Comparison of ENCODE assay signal across 17 mouse cellular contexts in genomic region chr17:85692594-85692993, GRCm38 (mm10). TPM values are rescaled to one million over a fixed set of nuclear protein-coding genes. Genes with fewer than 3 reads are reported as not detected.
DNase-seq lines count a peak whose midpoint lies in the region; ATAC-seq and TF ChIP-seq lines count a peak whose summit lies in the region.
"Had no signal": no experiment of that assay in that cellular context is flagged by ENCODE, and none has a peak within 500 bp of the region (broad histone marks: within the 10 kb centered on the region; RNA-seq: fewer than 3 reads in every experiment).

No protein-coding gene starts in this region.

- H3K4me1 ChIP-seq in kidney, embryonic 14.5 days (ENCODE audit: control insufficient read depth, insufficient read depth, low read length), result peaks cover 7% of the 10 kb centered on the region; the same call in 1 of the 2 replicates
- peaks cover 76% of the 10 kb centered on the region for H3K4me1 ChIP-seq in embryonic facial prominence, embryonic 10.5 days
- H3K4me1 ChIP-seq in limb, embryonic 14.5 days (ENCODE audit: control insufficient read depth, insufficient read depth, low read length), result peaks cover 14% of the 10 kb centered on the region; the same call in 1 of the 2 replicates

- H3K9me3 ChIP-seq in kidney, embryonic 14.5 days (ENCODE audit: control insufficient read depth, low read length), result peaks cover 4% of the 10 kb centered on the region
- H3K9me3 ChIP-seq in embryonic facial prominence, embryonic 10.5 days, result peaks cover 3% of the 10 kb centered on the region; the same call in 1 of the 2 replicates
- no peaks in the 10 kb centered on the region for H3K9me3 ChIP-seq in limb, embryonic 14.5 days (ENCODE audit: control insufficient read depth, low read length)
- H3K9me3 ChIP-seq: hindbrain, embryonic 15.5 days had no signal

- peak overlapping the region; percentile 21 for H3K4me2 ChIP-seq in kidney, embryonic 14.5 days (replicated peaks; ENCODE audit: low read depth, low read length)
- peak overlapping the region; percentile 40 for H3K4me2 ChIP-seq in limb, embryonic 14.5 days (replicated peaks; ENCODE audit: low read depth, low read length, severe bottlenecking)
- H3K4me2 ChIP-seq: heart, embryonic 13.5 days; hindbrain, embryonic 15.5 days; liver, embryonic 13.5 days had no signal

- H3K27ac ChIP-seq in kidney, embryonic 14.5 days (ENCODE audit: low read depth, low read length), result peak overlapping the region; percentile 76
- peak overlapping the region; percentile 82 for H3K27ac ChIP-seq in embryonic facial prominence, embryonic 10.5 days (replicated peaks)
- H3K27ac ChIP-seq in limb, embryonic 14.5 days (replicated peaks; ENCODE audit: low read depth, low read length), result no peak overlapping the region
- H3K27ac ChIP-seq: heart, embryonic 13.5 days; hindbrain, embryonic 15.5 days; liver, embryonic 13.5 days had no signal

- H3K27me3 ChIP-seq in kidney, embryonic 14.5 days (ENCODE audit: control insufficient read depth, insufficient read depth, low read length), result peaks cover 63% of the 10 kb centered on the region
- peaks cover 98% of the 10 kb centered on the region for H3K27me3 ChIP-seq in embryonic facial prominence, embryonic 10.5 days (replicated peaks; ENCODE audit: low read depth, poor library complexity, severe bottlenecking)
- H3K27me3 ChIP-seq in limb, embryonic 14.5 days (ENCODE audit: control insufficient read depth, insufficient read depth, low read length), result peaks cover 54% of the 10 kb centered on the region

- WGBS in kidney, embryonic 14.5 days, result 3% methylated on average over 23 of the region's 23 CpGs
- WGBS in embryonic facial prominence, embryonic 10.5 days, result 2% methylated on average over 23 of the region's 23 CpGs
- 3% methylated on average over 23 of the region's 23 CpGs for WGBS in limb, embryonic 14.5 days

- no peak for DNase-seq in kidney, postnatal 36 days
- peak; percentile 24 for DNase-seq in ZHBTc4 (ENCODE audit: low read depth, low spot score)
- DNase-seq in embryonic facial prominence, embryonic 10.5 days (ENCODE audit: low spot score), result no peak
- no peak for DNase-seq in limb, embryonic 14.5 days (ENCODE audit: low spot score)
- DNase-seq in urinary bladder, postnatal 10 days (ENCODE audit: low spot score), result no peak
- no peak for DNase-seq in lung, postnatal 4 days
- DNase-seq: adrenal gland, adult 2 months; cerebellum, adult 9-10 months; kidney, postnatal 25 days; liver, embryonic 13.5 days; lung, postnatal 36 days; right cerebral cortex, postnatal 4 days had no signal

- H3K36me3 ChIP-seq in kidney, embryonic 14.5 days (ENCODE audit: control insufficient read depth, insufficient read depth, low read length), result no peaks in the 10 kb centered on the region
- H3K36me3 ChIP-seq in embryonic facial prominence, embryonic 10.5 days (replicated peaks), result no peaks in the 10 kb centered on the region
- H3K36me3 ChIP-seq in limb, embryonic 14.5 days (ENCODE audit: control insufficient read depth, insufficient read depth, low read length), result no peaks in the 10 kb centered on the region
- H3K36me3 ChIP-seq: heart, embryonic 13.5 days; hindbrain, embryonic 15.5 days; liver, embryonic 13.5 days had no signal

- TF ChIP-seq POLR2A in limb, embryonic 14.5 days (IDR thresholded peaks at IDR 0.05; ENCODE audit: borderline replicate concordance, extremely low read depth, insufficient read depth, insufficient read length), result no peak

- ATAC-seq in kidney, embryonic 14.5 days (ENCODE audit: low FRiP score, low TSS enrichment), result no peak
- no peak for ATAC-seq in limb, embryonic 14.5 days (ENCODE audit: low FRiP score, low read depth)
- ATAC-seq: Patski had no signal

- H3K9ac ChIP-seq in kidney, embryonic 14.5 days (ENCODE audit: low read depth, low read length), result peak overlapping the region; percentile 65
- H3K9ac ChIP-seq in limb, embryonic 14.5 days (ENCODE audit: low read depth, low read length, severe bottlenecking), result peak overlapping the region; percentile 41
- H3K9ac ChIP-seq: heart, embryonic 13.5 days; hindbrain, embryonic 15.5 days; liver, embryonic 13.5 days had no signal

- peak overlapping the region; percentile 41 for H3K4me3 ChIP-seq in kidney, embryonic 14.5 days (ENCODE audit: low read length)
- peak overlapping the region; percentile 70 for H3K4me3 ChIP-seq in embryonic facial prominence, embryonic 10.5 days
- H3K4me3 ChIP-seq in limb, embryonic 14.5 days (replicated peaks; ENCODE audit: low read length), result peak overlapping the region; percentile 22
- H3K4me3 ChIP-seq: heart, embryonic 13.5 days; hindbrain, embryonic 15.5 days; liver, embryonic 13.5 days; myocyte had no signal

RNA-seq across cellular contexts. Expression of gene Six2, which starts 4.5 kb away (rescaled TPM):
- polyA plus RNA-seq in kidney, embryonic 14.5 days (2014; fragmentation: Nextera tagmentation; extraction: Ambion mirVana), result 21.2 and 24.5 TPM in 2 replicates
- polyA plus RNA-seq in embryonic facial prominence, embryonic 10.5 days (2016; fragmentation: Nextera tagmentation; extraction: Ambion mirVana), result 10.1 and 15.6 TPM in 2 replicates
- polyA plus RNA-seq in limb, embryonic 14.5 days (2012; rRNA removed), result 30.0 and 47.7 TPM in 2 replicates
- 7.7 and 14.6 TPM in 2 replicates for polyA plus RNA-seq in limb, embryonic 14.5 days (2014; fragmentation: Nextera tagmentation; extraction: Ambion mirVana)
- polyA plus RNA-seq: liver, embryonic 13.5 days; myocyte; Patski had no signal
